Mouse (Mus musculus) G1E (cell line): ENCODE measurements at regions not wholly inside any gene's neighbourhood (a gene's known extent, or its start where the extent isn't known, plus 50 kb on each side); places are given as distances from the start of the nearest gene placed in this dataset.

Experiments
- ATAC-seq: 2 replicates; pipeline ENCODE4 v1.8.0; 2016; ENCODE audit warnings: mild to moderate bottlenecking; ENCODE audit not compliant: insufficient number of reproducible peaks, poor library complexity, low FRiP score, severe bottlenecking; ENCODE audit errors: extremely low read depth
- DNase-seq: peaks from one replicate; pipeline ENCODE4 v3.0.0; 2012; ENCODE audit warnings: low spot score
- H3K27me3 ChIP-seq: 2 replicates; pipeline ENCODE4 v1.6.1; 2012; ENCODE audit warnings: mild to moderate bottlenecking, low read length, inconsistent platforms; ENCODE audit not compliant: insufficient read depth
- H3K36me3 ChIP-seq: replicated peaks from 2 replicates; pipeline ENCODE3; 2012; ENCODE audit warnings: mild to moderate bottlenecking, inconsistent platforms
- H3K4me1 ChIP-seq: 2 replicates; pipeline ENCODE4 v1.6.1; 2012; ENCODE audit warnings: low read depth, low read length, inconsistent platforms, mixed read lengths; ENCODE audit not compliant: insufficient read depth
- H3K4me3 ChIP-seq: 2 replicates; pipeline ENCODE4 v1.5.1; 2012; ENCODE audit warnings: low read depth, mild to moderate bottlenecking, inconsistent platforms, low read length, moderate library complexity, mixed read lengths
- H3K9me3 ChIP-seq: replicated peaks from 2 replicates; pipeline ENCODE4 v1.6.1; 2012; ENCODE audit warnings: inconsistent platforms
- CTCF ChIP-seq: IDR thresholded peaks from 2 replicates; pipeline ENCODE4 v1.5.1; 2012; ENCODE audit warnings: low read depth, low read length, inconsistent platforms, mixed read lengths
- GATA1 ChIP-seq: IDR thresholded peaks from 2 replicates; pipeline ENCODE4 v1.6.1; 2012; ENCODE audit warnings: borderline replicate concordance, low read length, inconsistent platforms, mixed read lengths
- GATA2 ChIP-seq: IDR thresholded peaks from 2 replicates; pipeline ENCODE4 v1.6.1; 2012; ENCODE audit warnings: low read depth, low read length, inconsistent platforms, borderline replicate concordance
- POLR2AphosphoS5 ChIP-seq: IDR thresholded peaks from 2 replicates; pipeline ENCODE4 v1.6.1; 2012; ENCODE audit warnings: low read depth, low read length, inconsistent platforms; ENCODE audit not compliant: insufficient replicate concordance
- TAL1 ChIP-seq: conservative IDR thresholded peaks from 2 replicates; pipeline ENCODE4 v1.6.1; 2012; ENCODE audit warnings: low read depth, low read length, inconsistent platforms, mixed read lengths

GRCm38 (mm10) chr10:126189001-126189400 lies 223.0 kb downstream of the Lrig3 start:
- H3K4me3 ChIP-seq, result no peak overlapping the region
- ATAC-seq (no peak), DNase-seq (no peak)
- no peaks in the 10 kb centered on the region for H3K36me3 ChIP-seq
- no peak for TF ChIP-seq GATA1
- TF ChIP-seq POLR2AphosphoS5, result no peak
- no peak for TF ChIP-seq TAL1
- TF ChIP-seq GATA2, result no peak
- no peak for TF ChIP-seq CTCF
- no peaks in the 10 kb centered on the region for H3K4me1 ChIP-seq
- H3K9me3 ChIP-seq, result peaks cover 39% of the 10 kb centered on the region
- H3K27me3 ChIP-seq, result no peaks in the 10 kb centered on the region
